Mouse (Mus musculus) forebrain, embryonic 11.5 days (tissue): ENCODE results near the gene Smurf2. TPM values are rescaled to one million over a fixed set of nuclear protein-coding genes. Genes with fewer than 3 reads are reported as not detected.
A peak's percentile ranks its signal among the peaks of the same experiment; 100 is the strongest.

Source experiments
- ATAC-seq: fragments of 200-750 bp; cut with Nextera tagmentation; replicated peaks from 2 replicates; pipeline ENCODE4 v1.8.0; 2017; ENCODE audit warnings: moderate TSS enrichment; ENCODE audit not compliant: low FRiP score
- DNase-seq: peaks from one replicate; pipeline ENCODE4 v3.0.0-alpha.2; 2017; ENCODE audit warnings: low spot score
- H3K27ac ChIP-seq: fragments of 300-500 bp; sonication (generic); 2 replicates; pipeline ENCODE4 v1.5.1; 2014; ENCODE audit warnings: low read depth, low read length
- H3K27me3 ChIP-seq: fragments of 300-500 bp; sonication (generic); 2 replicates; pipeline ENCODE4 v1.6.1; 2014; ENCODE audit warnings: mild to moderate bottlenecking, low read length, mixed read lengths; ENCODE audit not compliant: control insufficient read depth, insufficient read depth
- H3K36me3 ChIP-seq: fragments of 300-500 bp; sonication (generic); 2 replicates; pipeline ENCODE4 v1.6.1; 2014; ENCODE audit warnings: mild to moderate bottlenecking, low read length, moderate library complexity, mixed read lengths; ENCODE audit not compliant: control insufficient read depth, insufficient read depth
- H3K4me1 ChIP-seq: fragments of 300-500 bp; sonication (generic); replicated peaks from 2 replicates; pipeline ENCODE4 v1.6.1; 2014; ENCODE audit warnings: low read length, mixed read lengths; ENCODE audit not compliant: control insufficient read depth, insufficient read depth
- H3K4me2 ChIP-seq: fragments of 300-500 bp; sonication (generic); 2 replicates; pipeline ENCODE4 v1.6.1; 2014; ENCODE audit warnings: low read depth, mild to moderate bottlenecking, low read length, moderate library complexity, mixed read lengths; ENCODE audit not compliant: severe bottlenecking
- H3K4me3 ChIP-seq: fragments of 300-500 bp; sonication (generic); 2 replicates; pipeline ENCODE4 v1.5.1; 2014; ENCODE audit warnings: low read depth, low read length
- H3K9ac ChIP-seq: fragments of 300-500 bp; sonication (generic); 2 replicates; pipeline ENCODE4 v1.6.1; 2014; ENCODE audit warnings: low read length
- H3K9me3 ChIP-seq: fragments of 300-500 bp; sonication (generic); 2 replicates; pipeline ENCODE4 v1.6.1; 2016; ENCODE audit warnings: low read length, mixed read lengths; ENCODE audit not compliant: control insufficient read depth
- WGBS: fragments of 180-500 bp; shearing (Covaris S2); extraction: QIAGEN DNeasy Blood & Tissue Kit; methylation state at CpG from one replicate; pipeline ENCODE4 v1.1.7; 2014; 5-methylcytosine and 5-hydroxymethylcytosine counted together
- polyA plus RNA-seq: library from polyadenylated mRNA; unstranded; fragments of >200 nt; fragmentation: Nextera tagmentation; extraction: Ambion mirVana; gene quantifications from 2 replicates; pipeline ENCODE4 v1.2.1, GENCODE M21; 2014

The Smurf2 gene
- polyA plus RNA-seq, 1 experiment from 2014 or later, result 18.9 TPM

GRCm38 (mm10) chr11:106780590-106781220 is 139.8 kb downstream of the Smurf2 start:
- Histone ChIP-seq H3K27ac (no peak overlapping the region), H3K27me3 (no peaks in the 10 kb centered on the region), H3K9me3 (no peaks in the 10 kb centered on the region), H3K36me3 (peaks cover 21% of the 10 kb centered on the region), H3K9ac (no peak overlapping the region), H3K4me1 (0 out of 2 replicates have a peak, but pooled peaks cover 5% of the 10 kb centered on the region), H3K4me3 (no peak overlapping the region), H3K4me2 (no peak overlapping the region)
- DNase-seq (no peak), ATAC-seq (no peak)
- 86% methylated on average over 6 of the region's 6 CpGs for WGBS

- Histone ChIP-seq H3K36me3 (peaks cover 15% of the 10 kb centered on the region), H3K27me3 (no peaks in the 10 kb centered on the region), H3K9me3 (no peaks in the 10 kb centered on the region), H3K4me2 (no peak overlapping the region; the same call in 1 of the 2 replicates), H3K27ac (no peak overlapping the region; the same call in 1 of the 2 replicates), H3K9ac (no peak overlapping the region), H3K4me1 (0 out of 2 replicates have a peak, but pooled peaks cover 5% of the 10 kb centered on the region), H3K4me3 (no peak overlapping the region)
- peak; percentile 20; the same call in 1 of the 2 replicates for ATAC-seq
- 71% methylated on average over 4 of the region's 4 CpGs for WGBS
- no peak for DNase-seq
Observed at GRCm38 (mm10) chr11:106780089-106780425, 140.5 kb downstream of the Smurf2 start.

GRCm38 (mm10) chr11:106779388-106780088 is 141.0 kb downstream of the Smurf2 start, which contains the start of gene Polg2:
Gene Polg2, minus strand, starts transcription at chr11:106779537.
- peak within 1 kb of the TSS; percentile 83 for H3K4me2 ChIP-seq
- H3K4me3 ChIP-seq, result peak within 1 kb of the TSS; percentile 78
- peaks cover 14% of the 10 kb centered on the region for H3K36me3 ChIP-seq
- peak within 1 kb of the TSS; percentile 91 for H3K9ac ChIP-seq
- H3K4me1 ChIP-seq, result 0 out of 2 replicates have a peak, but pooled peaks cover 5% of the 10 kb centered on the region
- no peaks in the 10 kb centered on the region for H3K9me3 ChIP-seq
- ATAC-seq, result peak; percentile 98
- DNase-seq, result peak; percentile 94
- WGBS, result 3% methylated on average over 30 of the region's 30 CpGs
- peak within 1 kb of the TSS; percentile 88 for H3K27ac ChIP-seq
- no peaks in the 10 kb centered on the region for H3K27me3 ChIP-seq

- Histone ChIP-seq H3K27ac (peak overlapping the region; percentile 88), H3K4me2 (peak overlapping the region; percentile 83), H3K4me1 (0 out of 2 replicates have a peak, but pooled peaks cover 5% of the 10 kb centered on the region), H3K9me3 (no peaks in the 10 kb centered on the region), H3K36me3 (peaks cover 9% of the 10 kb centered on the region), H3K27me3 (no peaks in the 10 kb centered on the region), H3K9ac (peak overlapping the region; percentile 91), H3K4me3 (peak overlapping the region; percentile 78)
- no peak for ATAC-seq
- DNase-seq, result no peak
- WGBS, result 3% methylated on average over 39 of the region's 39 CpGs
Observed at GRCm38 (mm10) chr11:106778589-106779387, 141.7 kb downstream of the Smurf2 start.

GRCm38 (mm10) chr11:106778132-106778531 is 142.4 kb downstream of the Smurf2 start:
- Histone ChIP-seq H3K36me3 (peaks cover 4% of the 10 kb centered on the region), H3K4me3 (no peak overlapping the region), H3K9me3 (no peaks in the 10 kb centered on the region), H3K4me2 (no peak overlapping the region; the same call in 1 of the 2 replicates), H3K4me1 (0 out of 2 replicates have a peak, but pooled peaks cover 5% of the 10 kb centered on the region), H3K27me3 (no peaks in the 10 kb centered on the region), H3K9ac (no peak overlapping the region), H3K27ac (no peak overlapping the region)
- 91% methylated on average over 7 of the region's 7 CpGs for WGBS
- DNase-seq (no peak), ATAC-seq (no peak)

GRCm38 (mm10) chr11:106777395-106777794 is 143.1 kb downstream of the Smurf2 start:
- no peaks in the 10 kb centered on the region for H3K27me3 ChIP-seq
- no peaks in the 10 kb centered on the region for H3K9me3 ChIP-seq
- H3K4me2 ChIP-seq, result no peak overlapping the region
- DNase-seq (no peak), ATAC-seq (no peak)
- WGBS, result 96% methylated on average over 3 of the region's 3 CpGs
- H3K27ac ChIP-seq, result no peak overlapping the region
- H3K36me3 ChIP-seq, result no peaks in the 10 kb centered on the region; the same call in 1 of the 2 replicates
- H3K9ac ChIP-seq, result no peak overlapping the region
- 0 out of 2 replicates have a peak, but pooled peaks cover 5% of the 10 kb centered on the region for H3K4me1 ChIP-seq
- H3K4me3 ChIP-seq, result no peak overlapping the region

GRCm38 (mm10) chr11:106776960-106777359 is 143.6 kb downstream of the Smurf2 start:
- Histone ChIP-seq H3K9me3 (no peaks in the 10 kb centered on the region), H3K27ac (no peak overlapping the region), H3K9ac (no peak overlapping the region), H3K4me1 (0 out of 2 replicates have a peak, but pooled peaks cover 5% of the 10 kb centered on the region), H3K27me3 (no peaks in the 10 kb centered on the region), H3K36me3 (peaks cover 4% of the 10 kb centered on the region; the same call in 1 of the 2 replicates), H3K4me3 (no peak overlapping the region), H3K4me2 (no peak overlapping the region)
- DNase-seq (no peak), ATAC-seq (no peak)
- over 99% methylated on average over 4 of the region's 4 CpGs for WGBS

- Histone ChIP-seq H3K36me3 (peaks cover 7% of the 10 kb centered on the region; the same call in 1 of the 2 replicates), H3K27me3 (no peaks in the 10 kb centered on the region), H3K4me2 (no peak overlapping the region), H3K27ac (no peak overlapping the region), H3K4me1 (0 out of 2 replicates have a peak, but pooled peaks cover 4% of the 10 kb centered on the region), H3K9ac (no peak overlapping the region), H3K4me3 (no peak overlapping the region), H3K9me3 (no peaks in the 10 kb centered on the region)
- 91% methylated on average over 9 of the region's 9 CpGs for WGBS
- ATAC-seq (no peak), DNase-seq (no peak)
Observed at GRCm38 (mm10) chr11:106773061-106773460, 147.5 kb downstream of the Smurf2 start.
